Mouse (Mus musculus) embryo, embryonic 9.5 days (tissue): ENCODE measurements around the gene Ccser1.
"Not testable (repeated sequence)": the region's sequence is repeated elsewhere in the genome, so short reads cannot be mapped to it uniquely, and the experiment has no call there.

ENCODE experiments used
- DNase-seq: peaks from one replicate; pipeline ENCODE4 v3.0.0-alpha.2; 2017; ENCODE audit errors: extremely low spot score

The Ccser1 gene

DNA sequence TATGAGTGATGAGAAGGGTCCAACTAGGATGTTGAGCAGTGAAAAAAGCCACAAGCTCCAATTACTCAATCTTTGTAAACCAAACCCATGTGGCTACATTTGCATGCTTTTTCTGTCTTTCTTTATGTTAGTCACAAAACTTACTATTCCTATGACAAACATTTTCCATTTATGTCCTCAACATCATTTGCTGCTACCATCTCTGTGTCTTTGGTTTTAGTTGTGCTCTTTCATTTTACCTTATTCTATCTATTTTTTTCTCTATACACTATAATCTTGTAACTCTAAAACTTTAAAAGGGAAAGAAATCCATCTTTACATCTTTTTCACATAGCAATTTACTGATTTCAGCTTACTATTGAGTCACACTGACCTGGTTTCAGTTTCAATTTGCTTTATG lies 834.2 kb downstream of the Ccser1 start:
- no peak for DNase-seq

DNA sequence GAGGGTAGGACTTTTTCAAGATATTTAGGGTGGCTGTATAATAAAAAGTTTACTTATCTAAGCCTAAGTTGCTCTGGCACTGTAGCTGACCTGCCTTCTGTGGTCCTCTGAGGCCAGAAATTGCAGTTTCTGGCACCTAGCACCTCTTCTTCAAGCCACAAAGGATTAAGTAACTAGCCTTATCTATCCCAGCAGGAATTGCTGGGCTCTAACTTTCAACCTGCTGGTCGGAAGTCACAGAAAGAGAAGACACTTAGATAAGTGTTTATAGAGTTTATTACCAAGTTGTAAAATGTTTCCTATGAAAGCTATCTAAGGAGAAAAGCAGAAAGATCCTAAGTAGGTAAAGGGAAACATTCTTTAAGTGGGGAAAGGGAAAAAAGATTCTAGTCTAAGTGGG lies 864.3 kb downstream of the Ccser1 start:
- DNase-seq, result no peak

DNA sequence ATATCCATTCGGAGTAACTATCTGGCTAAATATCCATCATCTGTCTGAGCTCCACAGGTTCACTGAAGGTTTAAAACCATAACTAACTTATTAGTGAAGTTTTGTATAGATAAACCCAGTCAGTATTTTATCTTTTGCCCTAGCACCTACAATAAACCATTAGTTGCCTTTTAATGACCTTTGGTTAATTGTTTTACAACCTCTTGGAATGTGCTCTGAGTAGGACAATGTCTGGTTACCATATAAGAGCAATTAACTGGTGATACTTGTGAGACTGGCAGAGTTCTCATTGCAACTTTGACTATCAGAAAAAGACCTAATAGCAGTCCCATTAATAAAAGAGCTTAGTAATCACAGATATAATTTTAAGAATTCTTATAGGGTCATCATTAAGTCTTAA lies 864.9 kb downstream of the Ccser1 start:
- not testable (repeated sequence) for DNase-seq

DNA sequence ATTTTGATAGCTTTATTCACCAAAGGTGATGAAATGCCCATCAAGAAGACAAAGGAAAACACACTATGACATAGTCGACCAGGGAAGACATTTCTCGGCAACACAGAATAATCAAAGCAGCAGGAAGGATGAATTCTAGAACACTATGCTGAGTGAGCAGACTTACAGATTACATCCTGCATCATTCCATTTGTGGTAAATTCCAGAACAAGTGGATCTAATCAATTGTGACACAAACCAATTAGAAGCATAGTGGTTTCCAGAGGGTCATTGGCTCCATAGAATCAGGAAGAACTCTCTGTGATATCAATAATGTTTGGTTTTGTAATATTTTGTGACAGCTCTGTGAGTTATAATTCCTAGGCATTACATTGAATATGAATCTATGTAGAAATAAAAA lies 875.2 kb downstream of the Ccser1 start:
- no peak for DNase-seq

DNA sequence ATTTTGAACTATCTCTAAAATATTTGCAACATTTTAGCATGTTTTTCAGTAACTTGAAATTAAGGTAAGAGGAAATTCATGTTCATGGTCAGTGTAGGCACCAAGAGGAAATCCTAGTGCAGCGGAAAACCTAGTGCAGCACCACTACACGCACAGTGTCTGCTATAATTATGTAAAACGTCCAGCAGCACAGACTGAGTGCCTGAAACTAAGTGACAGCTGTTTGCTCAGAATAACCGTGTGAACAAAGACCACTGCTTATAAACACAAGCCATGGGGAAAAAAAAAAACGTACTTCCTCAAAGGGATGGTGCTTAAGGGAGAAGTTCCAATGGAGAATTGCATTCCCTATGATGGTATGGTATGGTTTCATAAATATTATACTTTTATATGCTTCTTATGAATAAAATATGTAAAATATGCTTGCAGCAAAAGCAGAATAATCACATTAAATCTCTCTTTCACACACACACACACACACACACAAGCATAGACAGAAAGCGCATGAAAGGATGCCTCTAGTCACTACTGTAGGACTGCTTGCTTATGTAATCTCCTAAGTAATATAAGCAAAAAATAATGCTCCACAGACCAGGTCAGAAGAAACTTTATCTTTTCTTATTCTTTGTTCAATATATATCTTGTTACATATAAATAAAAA lies 886.4 kb downstream of the Ccser1 start:
- DNase-seq, result no peak

DNA sequence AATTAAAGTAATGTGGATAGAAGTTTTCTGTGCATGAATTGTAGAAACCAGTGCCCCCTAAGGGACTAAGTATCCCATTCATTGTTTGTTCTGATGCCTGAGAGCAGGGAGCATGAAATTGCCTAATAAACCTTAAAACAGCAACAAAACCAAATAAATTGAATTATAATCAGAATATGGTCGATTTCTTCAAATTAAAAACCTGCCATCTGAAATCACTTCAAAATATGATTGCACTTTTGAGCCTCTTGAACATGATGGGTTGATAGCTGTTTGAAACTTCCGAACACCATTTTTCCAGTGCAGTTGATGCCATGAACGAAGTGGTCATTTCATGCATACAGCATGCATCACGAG lies 886.9 kb downstream of the Ccser1 start:
- no peak for DNase-seq

DNA sequence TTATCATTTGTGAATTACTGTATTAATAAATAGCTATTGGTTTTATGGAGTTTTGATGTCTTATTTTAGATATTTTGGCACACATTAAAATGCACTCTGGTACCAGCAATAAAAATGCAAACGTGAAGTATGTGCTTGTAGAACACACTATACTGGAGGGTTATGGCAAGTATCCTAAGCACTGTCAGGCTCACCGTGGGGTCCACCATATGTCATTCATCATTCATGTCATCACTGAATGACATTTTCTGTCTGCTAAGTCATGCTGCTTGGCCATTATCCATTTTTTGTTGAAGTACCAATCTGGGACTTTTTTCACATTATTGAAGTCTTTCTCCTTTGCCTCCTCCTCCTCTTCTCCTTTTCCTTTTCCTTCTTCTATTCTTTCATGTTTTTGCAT lies 925.3 kb downstream of the Ccser1 start:
- no peak for DNase-seq

DNA sequence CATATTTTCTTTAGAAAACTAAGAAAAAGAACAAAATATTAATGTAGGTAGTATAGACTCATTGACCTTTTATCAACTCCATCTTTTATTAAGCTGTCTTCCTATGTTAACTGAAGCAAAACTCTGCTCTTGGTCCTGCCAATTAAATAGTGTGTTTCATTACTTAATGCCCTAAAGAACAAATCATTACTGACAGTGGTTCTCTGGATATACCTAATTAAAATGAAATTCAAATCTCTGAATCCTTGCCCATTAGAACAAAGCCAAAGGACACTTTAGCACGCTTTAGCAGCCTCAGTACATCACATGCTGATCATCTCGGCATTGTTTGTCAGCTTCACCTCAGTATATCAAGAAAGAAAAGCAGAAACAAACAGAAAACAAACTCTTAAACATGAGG lies 952.4 kb downstream of the Ccser1 start:
- DNase-seq, result no peak

DNA sequence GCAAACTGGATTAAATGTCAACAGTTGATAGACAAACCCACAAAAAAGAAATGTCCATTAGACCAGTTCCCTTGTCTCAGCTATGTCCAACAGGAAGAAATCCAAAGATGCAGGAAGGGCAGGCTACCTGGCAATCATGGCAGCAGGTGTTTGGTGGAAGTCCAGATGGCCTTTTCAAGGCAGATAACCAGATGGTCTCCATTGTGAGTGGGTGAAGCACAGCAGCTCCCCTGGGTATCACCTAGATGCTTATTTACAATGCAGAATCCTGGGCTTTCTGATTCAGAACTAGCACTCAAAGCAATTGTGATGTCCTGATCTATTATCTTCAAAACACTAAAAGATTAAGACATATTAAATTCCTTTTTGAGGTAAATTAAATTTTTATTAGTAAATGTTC lies 980.2 kb downstream of the Ccser1 start:
- no peak for DNase-seq

DNA sequence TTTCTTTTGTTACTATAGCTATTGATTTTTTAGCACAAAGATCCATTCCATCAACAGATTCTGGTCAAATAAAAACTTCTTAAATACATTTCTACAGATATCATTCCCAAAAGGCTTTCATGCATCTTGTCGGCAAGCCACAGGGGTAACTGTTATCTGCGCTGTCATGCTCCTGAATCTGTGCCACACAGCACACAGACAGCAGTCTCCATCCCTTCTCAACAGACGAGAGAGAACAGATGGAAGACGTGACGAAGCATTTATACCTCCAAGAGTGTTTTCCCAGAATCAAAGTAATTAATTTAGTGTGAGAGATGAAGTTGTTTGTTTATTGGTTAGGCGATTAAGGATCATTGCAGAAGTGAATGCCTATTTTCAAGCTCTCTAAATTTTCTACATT lies 982.5 kb downstream of the Ccser1 start:
- DNase-seq, result no peak

DNA sequence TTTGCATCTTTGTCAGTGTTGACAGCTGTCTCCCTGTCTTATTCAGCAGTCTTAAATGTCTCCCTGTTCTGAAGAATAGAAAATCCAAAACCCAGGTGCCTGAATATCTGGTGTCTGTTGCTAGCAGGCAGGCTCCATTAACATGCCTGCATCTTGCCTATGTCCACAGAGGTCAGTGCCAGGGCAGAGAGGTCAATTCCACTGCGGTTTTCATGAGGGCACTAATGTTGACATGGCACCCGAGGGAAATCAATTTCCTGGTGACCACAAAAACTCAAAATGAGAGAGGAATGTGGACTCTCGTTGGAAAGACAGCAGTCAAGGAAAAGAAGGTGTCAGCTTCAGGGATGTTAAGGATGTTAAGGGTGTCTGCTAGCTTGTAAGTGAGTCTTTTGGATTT lies 983.7 kb downstream of the Ccser1 start:
- peak; percentile 28 for DNase-seq

DNA sequence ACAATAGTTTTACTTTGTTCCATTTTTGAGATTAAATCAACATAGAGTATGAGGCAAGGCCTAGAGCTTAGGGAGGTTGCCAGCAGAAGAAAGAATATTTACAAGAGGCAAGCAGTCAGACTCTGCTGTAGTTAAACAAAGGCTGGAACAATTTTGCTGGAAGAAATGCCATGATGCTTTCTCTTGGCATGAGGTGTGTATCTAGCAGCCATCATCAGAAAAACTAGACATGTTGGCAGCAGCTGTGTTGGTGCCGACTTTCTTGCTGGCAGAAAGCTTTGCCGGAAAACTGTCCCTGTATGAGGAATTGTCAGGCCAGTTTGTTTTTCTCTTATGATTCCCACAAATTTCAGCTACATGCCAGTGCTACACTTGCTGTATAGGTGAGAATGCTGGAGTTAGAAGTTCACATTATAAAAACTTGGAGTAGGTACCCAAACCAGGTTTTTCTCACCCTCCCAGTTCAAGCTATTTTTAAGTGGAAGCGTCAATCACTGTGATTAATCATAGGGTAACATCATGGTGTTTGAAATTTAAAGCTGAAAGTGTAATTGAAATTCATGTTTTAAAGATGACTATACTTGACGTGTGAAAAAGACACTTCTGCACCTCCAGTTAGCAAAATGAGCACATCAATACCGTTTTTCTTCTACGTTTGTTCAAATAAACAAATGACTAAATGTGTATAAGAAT lies 1016.5 kb downstream of the Ccser1 start:
- DNase-seq, result no peak

DNA sequence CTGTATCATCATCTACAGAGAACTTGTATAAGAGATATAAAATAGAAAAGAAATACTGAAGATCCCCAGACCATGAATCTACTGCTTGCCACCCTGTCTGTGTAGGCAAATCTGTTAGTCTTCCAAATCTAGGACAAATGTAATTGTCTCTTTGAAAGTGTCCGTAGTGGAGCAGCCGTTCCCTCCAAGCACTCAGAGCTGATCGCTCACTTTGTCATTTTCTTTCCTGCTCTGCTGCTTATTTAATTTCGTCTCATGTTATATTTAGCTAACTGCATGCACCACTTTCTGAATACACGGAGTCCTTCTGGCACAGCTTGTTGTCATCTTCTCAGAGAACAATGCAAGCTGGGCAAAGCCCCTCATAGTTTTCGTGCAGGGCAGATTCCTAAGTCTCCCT lies 1018.6 kb downstream of the Ccser1 start:
- DNase-seq, result no peak

DNA sequence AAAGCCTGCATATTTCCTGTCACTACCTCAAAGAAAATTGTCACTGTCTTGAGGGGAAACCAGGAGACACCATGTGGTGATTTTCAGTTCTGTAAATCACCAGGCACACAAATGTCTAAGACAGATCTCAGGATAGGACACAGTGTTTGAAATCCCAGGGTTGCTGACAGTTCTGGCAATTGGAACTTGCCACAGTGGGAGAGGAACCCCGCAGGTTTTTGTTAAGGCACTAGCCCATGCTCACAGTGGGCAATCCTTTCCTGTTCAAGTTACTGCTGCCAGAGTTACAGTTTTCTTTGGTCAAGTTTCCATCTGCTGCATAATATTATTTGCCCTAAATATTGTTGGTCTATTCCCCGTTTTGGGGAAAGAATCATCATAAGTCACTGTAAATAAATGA lies 1024.9 kb downstream of the Ccser1 start:
- DNase-seq, result no peak

DNA sequence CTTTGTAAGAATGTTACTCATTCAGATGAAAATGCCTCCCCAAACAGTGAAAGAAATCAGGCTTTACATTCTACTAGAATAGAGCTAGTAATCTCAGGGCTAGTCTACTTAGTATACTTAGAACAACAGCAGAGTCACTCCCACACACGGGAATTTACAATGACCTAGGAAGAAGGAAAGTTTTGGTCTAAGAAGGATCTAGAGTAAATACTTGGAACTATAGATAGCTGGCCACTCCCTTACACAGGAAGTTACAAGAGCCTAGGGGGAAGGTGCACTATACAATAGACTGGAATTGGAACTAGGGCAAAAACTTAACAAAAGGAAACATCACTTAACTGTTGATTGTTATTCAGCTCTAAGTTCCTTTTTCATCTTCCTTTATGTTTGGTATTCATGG lies 1041.7 kb downstream of the Ccser1 start:
- no peak for DNase-seq

DNA sequence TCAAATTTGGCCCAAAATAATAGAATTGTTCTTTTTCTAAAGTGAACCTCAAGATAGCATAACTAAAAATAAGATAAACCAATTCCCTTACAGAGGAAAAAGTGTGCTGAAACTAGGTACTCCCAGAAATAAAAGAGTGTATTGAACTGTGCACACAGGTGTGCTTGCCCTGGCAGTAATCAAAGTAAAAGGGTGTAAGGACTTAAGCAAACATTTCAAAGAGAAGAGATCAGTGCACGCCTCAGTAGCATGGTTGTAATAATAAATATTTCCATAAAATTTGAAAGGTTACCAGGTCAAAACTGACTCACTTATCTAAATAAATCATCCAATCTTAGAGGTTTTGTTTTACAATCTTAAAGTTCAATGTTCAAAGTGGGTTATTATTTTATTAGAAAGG lies 1083.8 kb downstream of the Ccser1 start:
- DNase-seq, result no peak

DNA sequence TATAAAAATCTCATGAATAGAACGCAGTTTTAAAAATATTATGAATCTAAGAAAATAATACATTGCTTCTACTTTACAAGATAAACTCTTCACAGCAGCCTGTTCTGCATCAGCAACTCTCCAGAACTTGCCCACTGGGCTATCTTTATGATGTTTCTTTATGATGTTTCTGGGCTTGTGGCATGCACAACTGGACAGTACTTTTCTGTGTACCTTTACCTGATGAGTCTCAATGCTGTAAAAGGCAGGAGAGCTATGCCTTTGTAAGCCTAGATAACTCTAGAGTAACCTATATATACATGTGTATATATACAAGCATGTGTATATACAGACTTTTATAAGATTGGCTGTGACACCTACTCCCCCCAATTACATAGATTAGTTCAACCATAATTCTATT lies 1084.4 kb downstream of the Ccser1 start:
- DNase-seq, result no peak

DNA sequence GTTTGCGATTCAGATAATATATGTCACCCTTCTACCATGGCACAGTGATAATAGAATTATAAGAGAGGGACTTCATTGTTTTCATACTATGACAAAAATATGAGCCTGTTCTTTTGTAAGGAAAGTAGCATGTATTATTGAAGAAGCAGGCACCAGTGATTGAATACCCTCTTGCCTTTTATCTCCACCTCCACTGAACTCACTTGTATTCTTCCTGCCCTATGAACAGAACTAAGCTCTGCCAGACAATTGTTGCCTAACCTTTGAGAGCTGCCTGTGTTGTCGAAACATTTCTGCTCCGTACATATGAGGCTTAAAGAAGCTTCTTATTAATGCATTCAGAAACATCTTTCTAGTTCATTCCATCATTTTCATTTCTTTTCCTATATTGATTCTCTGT lies 1101.1 kb downstream of the Ccser1 start:
- DNase-seq, result no peak

DNA sequence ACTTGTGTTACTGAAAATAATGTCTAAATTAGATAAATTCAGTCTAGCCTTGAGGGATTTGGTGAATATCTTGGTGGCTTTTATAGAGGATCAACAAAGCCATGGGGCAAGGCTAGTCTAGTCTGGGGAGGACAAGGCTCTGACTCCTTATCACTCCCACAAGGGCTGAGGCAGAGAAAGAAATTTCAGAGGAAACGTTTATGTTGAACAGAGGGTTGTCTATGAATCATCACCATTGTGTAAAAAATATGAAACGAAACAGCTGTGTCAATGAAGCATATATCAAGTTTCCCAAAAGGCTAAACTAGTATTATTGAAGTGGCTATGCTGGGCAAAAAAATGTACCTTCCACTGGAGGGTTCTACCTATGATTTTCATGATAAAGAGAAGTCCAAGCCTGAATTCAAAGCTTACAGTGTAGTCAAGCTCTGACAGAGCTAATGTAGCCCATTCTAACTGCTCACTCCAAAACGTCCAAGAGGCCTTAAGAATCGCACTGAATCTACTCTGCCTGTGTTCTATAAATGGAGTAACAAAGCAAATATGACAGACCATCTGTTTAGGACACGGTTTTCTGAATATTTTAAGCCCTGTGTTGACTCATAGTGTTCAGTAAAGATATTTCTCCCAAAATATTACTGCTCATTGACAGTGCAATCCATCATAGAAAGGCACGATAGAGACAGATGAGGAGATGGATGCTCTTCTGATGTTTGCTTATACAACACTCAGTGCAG lies 1121.6 kb downstream of the Ccser1 start:
- no peak for DNase-seq

DNA sequence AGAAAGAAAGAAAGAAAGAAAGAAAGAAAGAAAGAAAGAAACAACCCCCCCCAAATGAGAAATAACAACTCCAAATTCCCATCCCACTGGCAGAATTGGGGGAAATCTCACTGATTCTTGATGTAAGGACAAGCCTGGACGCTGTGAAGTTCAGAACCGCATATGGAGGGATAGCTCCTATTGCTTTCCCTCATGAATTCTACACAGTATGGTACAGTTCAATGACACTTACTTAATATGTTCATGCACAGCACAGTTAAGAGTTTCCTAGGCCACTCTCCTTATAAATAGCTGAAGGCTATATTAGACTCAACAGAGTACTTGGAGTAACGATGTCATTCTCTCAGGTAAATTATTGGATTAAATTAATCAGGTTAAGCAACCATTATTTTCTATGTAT lies 1138.5 kb downstream of the Ccser1 start:
- DNase-seq, result no peak

DNA sequence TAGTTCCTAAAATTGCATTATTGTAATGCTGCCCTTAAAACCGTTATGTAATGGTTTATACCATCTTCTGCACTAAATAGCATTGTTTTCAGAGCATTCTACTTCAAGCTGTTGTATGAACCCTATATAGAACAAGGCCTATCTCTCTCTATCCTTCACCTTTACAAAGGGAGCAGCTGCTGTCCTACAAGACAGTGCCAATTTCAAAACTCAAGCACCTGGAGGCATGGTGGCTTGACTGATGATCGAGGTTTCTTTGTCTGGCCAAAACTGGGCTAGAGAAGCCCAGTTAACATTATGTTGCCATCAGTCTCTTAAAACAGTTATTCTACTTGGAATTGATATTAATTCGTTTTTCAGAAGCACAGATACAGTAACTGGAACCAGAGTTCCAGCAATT lies 1160.2 kb downstream of the Ccser1 start:
- no peak for DNase-seq

DNA sequence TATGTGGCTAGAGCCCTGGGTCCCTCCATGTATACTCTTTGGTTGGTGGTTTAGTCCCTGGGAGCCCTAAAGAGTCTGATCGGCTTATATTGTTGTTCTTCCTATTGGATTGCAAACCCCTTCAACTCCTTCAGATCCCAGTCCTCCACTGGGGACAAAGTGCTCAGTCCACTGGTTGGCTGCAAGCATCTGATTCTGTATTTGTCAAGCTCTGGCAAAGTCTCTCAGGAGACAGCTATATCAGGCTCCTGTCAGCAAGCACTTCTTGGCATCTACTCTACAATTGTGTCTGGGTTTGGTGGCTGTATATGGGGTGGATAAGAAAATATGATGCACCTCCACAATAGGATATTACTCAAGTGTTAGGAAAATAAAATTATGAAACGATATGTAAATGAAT lies 1187.7 kb downstream of the Ccser1 start:
- DNase-seq, result no peak
